Mouse (Mus musculus) ES-E14 (cell line): ENCODE measurements around the gene Aif1.

Experiments
- MAFK ChIP-seq: IDR thresholded peaks from 2 replicates; pipeline ENCODE4 v1.6.1; 2014; ENCODE audit warnings: mild to moderate bottlenecking, low read depth, low read length, inconsistent platforms; ENCODE audit not compliant: insufficient read depth
- ZC3H11A ChIP-seq: IDR thresholded peaks from 2 replicates; pipeline ENCODE4 v1.6.1; 2012; ENCODE audit warnings: low read depth, mild to moderate bottlenecking, inconsistent platforms, low read length, borderline replicate concordance

DNA sequence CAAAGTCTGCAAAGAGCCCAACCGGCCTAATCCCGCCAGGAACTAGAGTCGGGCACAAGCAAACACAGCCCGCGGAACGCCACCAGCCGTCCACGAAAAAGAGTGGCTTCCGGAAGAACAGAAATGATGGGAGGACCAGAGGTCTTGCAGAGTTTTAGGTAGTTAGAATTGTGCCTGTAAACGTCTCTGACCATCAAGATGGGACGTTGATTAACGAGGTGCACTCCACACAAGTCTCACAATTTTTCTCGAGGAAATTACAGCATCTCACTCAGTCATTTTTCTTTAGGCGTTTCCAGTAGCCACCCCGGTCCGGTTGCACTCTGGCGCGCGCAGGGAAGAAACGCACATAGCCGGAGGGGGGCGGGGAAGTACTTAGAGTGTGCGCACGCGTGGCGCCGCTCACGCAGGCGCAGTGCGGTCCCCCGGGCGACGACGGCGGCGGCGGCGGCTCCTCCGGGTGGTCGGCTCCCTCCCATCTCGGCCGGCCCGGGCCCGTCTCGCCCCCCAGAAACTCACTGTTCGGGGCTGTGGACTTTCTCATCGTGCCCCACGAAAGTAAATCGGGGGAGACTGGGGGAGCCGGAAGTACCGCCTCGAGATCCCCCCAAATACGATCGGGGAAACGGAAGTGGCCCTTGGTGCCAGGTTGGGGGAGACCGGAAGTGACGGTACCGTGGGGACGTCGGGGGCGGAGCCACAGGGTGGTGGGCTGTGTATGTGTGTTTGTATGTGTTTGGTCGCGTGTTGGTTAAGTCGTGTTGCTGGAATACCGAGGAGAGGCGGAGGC, 40.9 kb downstream of the Aif1 start, which contains the start of gene Bag6:
- TF ChIP-seq ZC3H11A (no peak), MAFK (no peak)
